Mouse (Mus musculus) heart, adult 11 months (tissue): ENCODE measurements around the gene Cenpa.
A peak's percentile ranks its signal among the peaks of the same experiment; 100 is the strongest.

ENCODE experiments used
- DNase-seq: peaks from one replicate; pipeline ENCODE4 v3.0.0; 2022

Cenpa gene

DNA sequence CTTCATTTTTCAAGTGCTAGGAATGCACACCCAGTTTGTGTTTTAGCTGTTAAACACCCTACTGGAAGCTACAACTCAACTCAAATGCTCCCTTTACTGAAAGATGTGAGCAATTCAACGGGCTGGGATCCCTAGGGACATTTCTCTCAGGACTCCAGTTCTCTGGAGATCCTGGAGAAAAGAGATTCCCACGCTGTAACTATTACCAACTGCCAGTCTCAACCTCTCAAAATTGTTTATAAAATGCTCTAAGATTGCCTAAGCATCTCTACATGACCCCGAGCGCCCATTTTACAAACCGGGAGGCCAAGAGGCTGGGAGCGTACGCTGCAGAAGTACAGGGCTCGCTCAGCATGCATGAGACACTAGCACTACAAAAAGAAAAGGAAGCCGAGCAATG lies 19.2 kb upstream of the Cenpa start:
- DNase-seq: no peak

DNA sequence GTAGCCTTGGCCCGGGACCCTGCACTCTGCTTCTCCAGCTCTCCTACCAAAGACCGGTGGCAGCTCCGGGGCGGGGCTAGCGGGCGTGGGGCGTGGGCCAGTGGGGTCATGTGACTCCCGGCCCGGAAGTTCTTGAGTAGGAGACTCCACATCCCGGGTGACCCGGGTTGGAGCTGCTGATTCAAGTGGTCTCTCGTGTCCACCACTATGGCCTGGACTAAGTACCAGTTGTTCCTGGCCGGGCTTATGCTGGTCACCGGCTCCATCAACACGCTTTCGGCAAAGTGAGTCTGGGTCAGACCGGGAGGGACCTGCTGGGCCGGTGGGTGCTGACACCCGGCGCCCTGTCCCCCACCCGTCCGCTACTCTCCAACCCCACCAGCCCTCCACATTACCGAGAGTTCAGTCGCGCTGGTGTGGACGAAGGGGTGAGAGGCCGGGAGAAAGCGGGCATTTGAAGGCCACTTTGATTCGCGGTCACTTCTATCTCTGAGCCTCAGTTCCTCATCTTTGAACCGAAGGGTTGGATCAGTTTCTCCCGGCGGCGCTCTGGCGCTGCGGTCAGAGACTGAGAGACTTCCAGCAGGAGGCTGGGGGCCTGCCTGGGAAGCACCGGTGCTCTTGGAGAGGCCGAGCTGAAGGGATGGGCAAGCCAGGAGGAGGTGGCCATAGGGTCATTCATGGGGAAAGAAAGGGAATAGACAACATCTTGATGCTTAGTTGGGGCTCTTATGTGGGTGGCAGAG lies 18.6 kb upstream of the Cenpa start, which contains the start of gene Slc35f6:
Gene Slc35f6 (plus strand): TSS at position 119 of the 746 bp plus-strand sequence.
- peak; percentile 100 for DNase-seq

DNA sequence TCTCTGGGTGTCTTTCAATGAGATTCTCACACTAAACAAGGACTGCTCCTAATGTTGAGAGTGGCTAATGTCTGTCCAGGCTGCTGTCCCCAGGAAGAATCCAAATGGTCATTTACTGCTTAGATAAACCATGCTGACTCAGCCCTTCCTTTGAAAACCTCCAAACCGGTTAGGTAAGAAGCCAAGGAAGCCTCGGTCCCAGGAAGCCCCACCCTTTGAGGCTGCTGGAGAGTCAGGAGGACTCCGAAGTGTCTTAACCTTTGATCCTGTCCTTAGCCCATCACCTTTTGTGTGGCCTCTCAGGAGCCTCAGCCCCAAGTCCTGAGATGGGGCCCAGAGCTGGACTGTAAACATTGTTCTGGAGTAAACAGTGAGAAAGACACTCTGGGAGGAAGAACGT lies 17.0 kb upstream of the Cenpa start:
- no peak for DNase-seq

DNA sequence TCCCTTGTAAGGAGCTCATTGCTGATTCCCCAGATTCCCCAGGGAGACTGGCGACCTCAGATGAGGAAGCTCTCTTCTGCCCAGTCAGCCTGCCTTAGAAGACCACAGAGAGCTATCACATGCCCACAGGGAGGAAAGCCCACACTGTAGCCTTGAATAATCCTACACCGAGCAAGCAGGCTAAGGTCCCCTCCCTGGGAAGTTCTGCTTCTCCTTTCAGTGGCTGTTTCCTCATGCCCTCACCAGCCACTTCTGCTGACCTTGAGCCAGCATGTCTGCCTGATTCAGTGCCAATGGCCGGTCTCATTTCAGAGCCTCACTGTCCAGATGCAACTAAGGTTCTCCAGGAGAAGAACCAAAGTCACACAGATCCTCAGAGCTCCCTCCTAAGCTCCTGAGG lies 15.8 kb upstream of the Cenpa start:
- DNase-seq: peak; percentile 98

DNA sequence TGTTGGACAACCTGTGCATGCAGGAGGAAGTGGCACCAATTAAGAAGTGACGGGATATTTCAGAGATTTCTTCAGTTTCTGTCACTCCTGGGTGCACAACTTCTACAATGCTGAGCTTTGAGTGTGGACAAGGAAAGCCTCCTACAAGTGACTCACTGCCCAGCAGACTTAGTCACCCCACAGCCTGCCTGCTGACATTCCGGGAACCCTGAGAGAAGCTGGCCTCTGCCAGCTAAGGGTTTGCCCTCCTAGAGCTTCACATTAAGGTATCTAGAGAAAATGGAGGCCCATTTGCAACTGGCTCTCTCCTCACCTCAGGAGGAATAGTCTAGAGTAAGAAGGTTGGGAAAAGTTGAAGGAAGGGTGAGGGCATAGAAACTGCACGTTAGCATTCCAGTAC lies 15.0 kb upstream of the Cenpa start:
- peak; percentile 88 for DNase-seq

DNA sequence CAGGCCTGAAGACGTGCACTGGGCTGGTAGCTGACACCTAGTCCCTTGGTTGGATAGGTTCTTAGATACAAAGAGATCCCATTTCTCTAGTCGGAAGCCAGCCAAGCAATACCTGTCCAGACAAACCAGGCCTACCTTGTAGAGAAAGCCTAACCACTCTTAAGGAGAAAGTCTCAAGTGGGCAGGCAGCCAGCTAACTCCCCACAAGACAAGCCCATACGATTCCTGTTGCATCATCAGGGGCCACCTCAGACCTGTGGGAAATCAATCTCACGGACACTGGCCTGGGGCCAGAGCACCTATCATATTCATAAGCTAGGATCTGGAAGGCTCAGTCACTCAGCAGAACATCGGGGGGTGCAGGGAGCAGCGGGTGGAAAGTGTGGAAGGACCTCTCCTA lies 13.3 kb upstream of the Cenpa start:
- DNase-seq: peak; percentile 90

DNA sequence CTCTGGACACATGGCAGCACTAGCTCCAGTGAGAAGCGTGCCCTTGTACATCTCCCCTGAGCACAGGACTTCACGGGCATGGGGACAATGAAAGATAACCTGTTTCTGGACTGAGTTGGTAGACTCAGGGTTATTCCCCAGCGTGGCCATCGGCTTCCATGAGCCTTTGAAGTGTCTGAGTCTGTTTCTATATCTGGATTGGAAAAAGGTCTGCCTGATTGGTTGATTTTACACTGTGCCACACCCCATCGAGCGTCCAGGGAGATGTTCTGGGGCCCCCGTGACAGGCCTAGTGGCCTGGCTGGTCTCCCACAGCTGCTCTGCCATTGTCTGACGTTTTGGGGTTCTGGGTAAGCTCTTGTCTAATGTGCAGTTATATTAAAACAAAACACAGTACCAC lies 11.5 kb upstream of the Cenpa start:
- DNase-seq: peak; percentile 90

DNA sequence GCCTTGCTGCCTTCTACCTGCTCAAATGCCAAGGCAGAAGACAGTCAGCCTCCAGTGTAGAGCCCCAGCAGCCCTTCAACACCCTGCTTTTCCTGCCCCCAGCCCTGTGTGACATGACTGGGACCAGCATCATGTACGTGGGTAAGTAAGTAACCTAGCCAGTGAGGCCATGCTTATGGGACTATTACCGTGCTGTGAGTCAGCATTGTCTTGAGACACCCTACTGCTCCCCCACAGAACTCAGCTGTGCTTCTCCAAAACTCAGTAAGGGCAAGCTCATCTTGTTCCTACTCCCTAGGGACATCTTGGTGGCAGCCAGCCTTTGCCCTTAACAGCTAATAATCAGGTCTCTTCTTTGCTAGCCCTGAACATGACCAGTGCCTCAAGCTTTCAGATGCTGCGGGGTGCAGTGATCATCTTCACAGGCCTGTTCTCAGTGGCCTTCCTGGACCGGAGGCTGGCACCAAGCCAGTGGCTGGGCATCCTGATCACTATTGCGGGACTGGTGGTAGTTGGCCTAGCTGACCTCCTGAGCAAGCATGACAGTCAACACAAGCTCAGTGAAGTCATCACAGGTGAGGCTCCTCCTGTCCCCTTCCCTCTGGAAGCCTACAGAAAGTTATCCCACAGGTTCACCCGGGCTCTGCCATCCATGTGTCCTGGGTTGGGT lies 10.9 kb upstream of the Cenpa start:
- DNase-seq: peak; percentile 90

DNA sequence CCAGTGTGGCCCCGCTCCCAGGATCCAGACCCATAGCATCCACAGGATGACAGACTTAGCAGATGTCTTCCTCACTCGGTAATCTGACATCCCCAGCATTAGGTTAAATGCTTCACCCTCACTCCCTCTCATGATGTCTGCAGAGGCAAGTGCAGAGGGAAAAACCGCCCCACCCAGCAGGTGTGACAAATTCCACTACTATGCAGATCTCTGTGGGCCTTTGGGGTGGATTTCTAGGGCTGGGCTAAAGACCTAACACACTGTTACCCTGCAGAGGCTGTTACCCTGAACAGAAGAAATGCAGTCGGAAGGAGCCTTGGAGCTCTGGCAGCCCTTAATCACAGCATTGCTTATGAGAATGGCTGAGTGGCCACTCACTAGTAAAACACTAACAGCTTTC lies 7.5 kb upstream of the Cenpa start:
- peak; percentile 78 for DNase-seq

DNA sequence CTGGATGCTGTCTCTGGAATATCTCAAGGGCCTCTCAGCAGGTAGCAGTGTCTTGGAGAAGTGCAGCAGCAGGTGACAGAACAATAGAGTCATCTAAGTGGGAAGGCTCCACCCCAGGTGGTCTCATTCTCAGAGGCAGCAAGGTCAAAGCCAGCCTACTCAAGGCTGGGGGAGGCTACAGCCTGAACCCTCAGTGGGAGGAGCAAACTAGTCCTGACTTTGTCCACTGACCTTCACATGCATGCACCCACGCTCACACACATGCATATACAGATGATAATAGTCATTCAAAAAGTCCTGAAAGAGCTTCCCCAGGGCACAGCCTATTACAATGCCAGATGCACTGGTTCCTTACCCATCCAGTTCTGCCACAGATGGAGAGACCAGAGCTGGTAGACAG lies 6.3 kb upstream of the Cenpa start:
- DNase-seq: peak; percentile 88

DNA sequence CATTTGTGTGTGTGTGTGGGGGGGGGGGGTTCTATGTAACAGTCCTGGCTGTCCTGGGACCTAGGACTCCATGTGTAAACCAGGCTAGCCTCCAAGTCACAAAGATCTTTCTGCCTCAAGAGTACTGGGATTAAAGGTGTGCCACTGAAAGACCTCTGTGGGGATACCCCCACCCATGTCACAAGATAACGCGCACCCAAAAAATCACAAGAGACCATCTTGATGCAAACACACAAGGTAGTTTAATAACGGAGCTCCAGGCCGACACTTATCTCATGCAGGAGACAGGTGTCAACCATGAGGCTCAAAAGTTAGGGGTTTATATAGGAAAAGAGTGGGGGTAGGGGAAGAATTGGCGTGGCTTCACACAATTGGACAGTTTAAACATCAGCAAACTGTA lies 5.8 kb upstream of the Cenpa start:
- DNase-seq: peak; percentile 89

DNA sequence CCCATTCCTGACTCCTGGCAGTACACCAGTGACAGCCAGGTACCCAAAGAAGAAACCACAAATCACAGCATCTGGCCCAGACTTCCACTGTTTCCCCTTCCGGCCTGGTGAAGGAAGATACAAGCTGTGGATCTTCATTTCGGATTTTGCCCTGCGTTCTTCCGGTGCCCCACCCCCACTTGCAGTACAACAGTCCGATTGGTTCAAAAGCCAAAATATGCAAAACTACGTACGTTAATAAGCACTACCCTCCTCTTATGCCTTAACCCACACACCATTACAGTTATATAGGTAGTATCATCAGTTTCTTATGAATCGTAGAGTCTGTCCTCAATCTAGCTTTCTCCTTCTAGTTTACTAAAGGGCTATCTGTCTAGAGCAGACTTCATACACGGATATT lies 1.2 kb upstream of the Cenpa start:
- DNase-seq: no peak

DNA sequence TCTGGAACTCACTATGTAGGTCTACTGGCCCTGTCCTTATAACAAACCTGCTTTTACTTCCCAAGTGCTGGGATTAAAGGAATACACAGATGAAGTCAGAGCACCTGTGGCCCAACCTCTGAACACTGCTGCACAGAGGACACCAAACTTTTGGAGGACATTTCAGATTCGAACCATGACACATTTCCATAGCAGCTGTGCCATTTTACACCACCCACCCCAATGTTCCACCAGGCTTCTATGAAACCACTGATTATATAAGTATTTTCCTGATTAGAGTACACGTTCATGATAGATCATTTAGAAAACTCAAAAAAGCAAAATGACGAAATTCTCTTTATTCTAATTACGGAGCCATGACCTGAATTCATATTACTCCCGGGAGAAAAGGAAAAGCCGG lies 609 bp upstream of the Cenpa start:
- no peak for DNase-seq

DNA sequence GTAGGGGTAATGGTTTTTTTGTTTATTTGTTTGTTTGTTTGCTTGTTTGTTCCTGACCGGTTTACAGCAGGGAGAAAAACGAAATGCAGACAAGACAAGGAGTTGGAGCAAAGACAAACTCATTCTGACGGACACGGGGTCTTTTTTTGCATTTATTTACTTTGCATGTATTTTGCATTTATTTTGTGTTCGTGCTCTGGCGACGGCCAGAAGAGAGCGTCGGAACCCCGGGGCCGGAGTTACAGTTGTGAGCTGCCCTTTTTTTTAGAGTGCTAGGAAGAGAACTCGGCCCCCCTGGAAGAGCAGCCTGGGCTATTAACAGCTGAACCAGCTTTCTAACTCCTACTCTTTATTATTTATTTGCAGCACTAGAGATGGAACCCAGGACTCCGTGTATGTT lies 638 bp downstream of the Cenpa start:
- no peak for DNase-seq

DNA sequence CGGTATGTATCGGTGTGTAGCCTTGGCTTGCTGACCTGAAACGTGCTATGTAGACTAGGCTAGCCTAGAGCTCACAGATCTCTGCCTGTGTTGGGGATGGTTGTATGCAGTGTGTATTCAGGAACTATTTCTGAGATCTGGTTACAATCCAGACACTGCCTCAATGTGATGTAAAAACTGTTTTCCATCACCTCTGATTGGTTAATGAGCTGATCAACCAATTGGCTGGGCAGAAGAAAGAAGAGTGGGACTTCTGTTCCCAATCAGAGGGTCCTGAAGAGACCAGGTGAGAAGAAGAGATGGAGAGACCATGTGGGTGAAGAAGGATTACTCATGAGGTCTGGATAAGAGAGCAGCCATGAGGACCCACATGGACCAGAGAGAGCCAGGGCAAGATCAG lies 1.1 kb downstream of the Cenpa start:
- DNase-seq: no peak

DNA sequence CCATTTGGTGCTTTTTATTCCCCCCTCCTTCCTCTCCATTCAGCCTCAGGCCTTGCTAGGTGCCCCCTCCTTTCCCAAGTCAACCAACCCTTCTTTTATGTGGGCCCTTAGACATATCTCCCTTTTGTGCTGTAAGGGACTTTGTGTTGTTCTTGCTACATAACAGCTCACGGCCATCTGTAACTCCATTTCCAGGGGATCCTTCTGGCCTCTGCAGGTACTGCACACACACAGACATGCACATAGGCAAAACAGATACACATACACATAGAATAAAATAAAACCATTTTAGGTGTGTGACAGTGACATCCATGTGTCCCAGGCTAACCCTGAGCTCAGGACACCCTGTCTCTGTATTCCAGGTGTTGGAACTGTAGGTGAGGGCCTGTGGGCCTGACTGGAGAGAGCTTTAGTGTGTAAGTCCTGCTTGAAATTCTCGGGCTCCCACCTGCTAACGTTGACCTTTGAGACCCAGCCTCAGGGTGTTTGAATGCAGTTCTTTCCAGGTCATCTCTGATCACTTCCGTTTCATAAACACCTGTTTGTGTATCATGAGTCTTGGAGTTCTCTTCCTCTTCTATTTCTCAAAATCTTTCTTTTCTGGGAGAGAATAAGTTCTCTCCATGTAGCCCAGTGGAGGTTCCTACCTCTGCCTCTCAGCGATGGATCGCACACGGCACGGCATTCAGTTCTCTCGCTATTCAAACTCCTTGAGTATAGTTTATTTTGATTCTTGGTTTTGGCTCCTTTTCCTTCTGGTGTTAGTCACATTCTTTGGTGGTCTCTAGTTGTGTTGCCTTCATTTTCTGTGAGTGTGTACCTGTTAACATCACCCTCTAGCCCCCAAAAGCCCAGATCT lies 2.3 kb downstream of the Cenpa start:
- DNase-seq: no peak

DNA sequence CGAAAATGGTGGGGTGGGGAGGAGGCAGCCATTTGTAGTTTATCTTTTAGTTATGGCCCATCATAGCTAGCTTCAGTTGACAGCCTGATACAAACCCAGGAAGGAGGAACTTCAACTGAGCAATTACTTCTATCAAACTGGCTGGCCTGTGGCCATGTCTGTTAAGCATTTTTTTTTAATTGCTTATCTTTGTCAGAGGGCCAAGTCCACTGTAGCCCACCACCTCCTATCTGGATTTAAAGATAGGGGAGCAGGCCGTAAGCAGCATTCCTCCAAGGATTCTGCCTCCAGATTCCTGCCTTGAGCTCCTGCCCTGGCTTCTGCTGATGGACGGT lies 2.9 kb downstream of the Cenpa start:
- no peak for DNase-seq

DNA sequence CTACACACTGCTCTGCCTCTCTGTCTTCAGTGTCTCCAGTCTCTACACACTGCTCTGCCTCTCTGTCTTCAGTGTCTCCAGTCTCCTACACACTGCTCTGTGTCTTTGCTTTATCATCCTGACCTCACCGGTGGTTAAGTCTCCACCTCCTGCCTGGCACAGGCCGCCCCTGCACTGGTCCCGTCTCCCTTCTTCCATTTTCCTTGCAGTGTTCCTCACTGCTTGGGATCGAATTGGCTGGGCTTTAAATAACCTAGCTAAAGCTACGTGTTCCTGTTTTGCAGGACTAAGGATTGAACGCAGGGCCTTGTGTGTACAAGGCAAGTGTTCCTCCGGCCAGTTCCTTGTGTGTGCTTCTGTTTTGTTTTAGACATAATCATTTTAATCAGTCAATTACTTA lies 3.5 kb downstream of the Cenpa start:
- peak; percentile 84 for DNase-seq

DNA sequence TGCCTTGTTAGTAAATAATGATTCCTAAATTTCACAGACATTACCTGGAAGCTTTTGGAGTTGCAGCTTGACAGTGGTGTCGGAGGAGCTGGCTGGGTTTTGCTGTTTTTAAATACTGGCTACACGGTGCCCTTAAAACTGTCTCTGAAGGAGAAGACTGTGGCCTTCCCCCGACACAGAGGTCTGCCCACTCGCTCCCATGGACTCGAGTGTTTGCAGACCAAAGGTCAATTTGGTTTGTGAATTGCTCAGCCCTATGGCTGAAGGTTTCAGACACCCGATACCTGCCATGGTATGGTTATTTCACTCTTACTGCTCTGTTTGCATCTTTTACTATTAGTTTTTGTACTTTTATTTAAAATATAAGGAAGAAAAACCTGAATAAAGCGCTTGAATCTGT lies 7.4 kb downstream of the Cenpa start:
- DNase-seq: peak; percentile 67

DNA sequence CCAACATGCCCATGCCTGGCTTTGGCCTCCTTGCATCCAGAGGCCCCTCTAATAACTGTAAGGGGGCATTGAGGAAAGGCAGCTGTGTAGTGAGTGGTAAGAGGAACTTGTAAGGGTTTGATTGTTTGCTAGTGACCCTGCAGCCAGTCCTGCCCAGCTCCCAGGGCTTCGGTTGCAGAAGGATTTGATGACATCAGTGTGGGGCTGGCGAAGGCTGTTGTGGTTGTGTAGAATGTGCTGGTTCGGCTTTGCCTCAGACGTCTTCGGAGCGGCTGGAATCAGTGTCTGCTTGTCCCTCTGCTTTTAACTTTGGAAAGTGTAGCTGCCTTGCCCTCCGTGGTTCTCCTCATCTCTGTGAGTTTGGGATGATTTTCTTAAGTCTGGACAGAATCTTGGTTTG lies 10.2 kb downstream of the Cenpa start:
- DNase-seq: peak; percentile 84

DNA sequence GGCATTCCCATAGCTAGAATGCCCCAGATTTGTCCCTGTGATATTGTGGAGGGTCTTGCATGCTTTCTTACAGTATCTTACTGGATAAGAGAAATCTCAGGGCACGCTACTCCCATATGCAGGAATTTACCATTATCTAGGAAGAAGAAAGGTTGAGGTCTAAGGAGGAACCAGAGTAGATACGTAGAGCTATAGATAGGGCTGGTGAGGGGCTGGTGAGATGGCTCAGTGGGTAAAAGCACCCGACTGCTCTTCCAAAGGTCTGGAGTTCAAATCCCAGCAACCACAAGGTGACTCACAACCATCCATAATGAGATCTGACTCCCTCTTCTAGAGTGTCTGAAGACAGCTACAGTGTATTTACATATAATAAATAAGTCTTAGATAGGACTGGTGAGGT lies 11.5 kb downstream of the Cenpa start:
- peak; percentile 71 for DNase-seq

DNA sequence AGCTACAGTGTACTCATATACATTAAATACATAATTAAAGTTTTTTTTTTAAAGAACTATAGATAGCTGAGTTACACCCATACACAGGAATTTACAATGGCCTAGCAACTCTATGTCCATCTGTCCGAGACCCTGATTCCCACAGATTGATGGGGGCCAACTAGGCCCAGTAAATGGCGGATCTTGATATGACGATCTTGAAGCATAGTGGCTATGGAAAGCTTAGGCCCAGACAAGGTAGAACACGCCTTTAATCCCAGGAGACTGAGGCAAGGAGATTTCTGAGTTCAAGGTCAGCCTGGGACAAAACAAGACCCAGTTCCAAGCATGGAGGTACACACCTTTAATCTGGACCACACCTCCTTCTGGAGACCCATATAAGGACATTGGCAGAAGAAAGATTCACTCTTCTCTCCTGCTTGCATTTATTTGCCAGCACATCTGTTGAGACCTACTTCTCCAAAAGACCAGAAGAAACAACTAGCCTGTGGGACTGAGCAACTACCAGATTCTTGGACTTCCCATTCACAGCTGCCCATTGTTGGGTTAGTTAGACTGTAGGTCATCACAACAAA lies 12.2 kb downstream of the Cenpa start:
- DNase-seq: peak; percentile 79

DNA sequence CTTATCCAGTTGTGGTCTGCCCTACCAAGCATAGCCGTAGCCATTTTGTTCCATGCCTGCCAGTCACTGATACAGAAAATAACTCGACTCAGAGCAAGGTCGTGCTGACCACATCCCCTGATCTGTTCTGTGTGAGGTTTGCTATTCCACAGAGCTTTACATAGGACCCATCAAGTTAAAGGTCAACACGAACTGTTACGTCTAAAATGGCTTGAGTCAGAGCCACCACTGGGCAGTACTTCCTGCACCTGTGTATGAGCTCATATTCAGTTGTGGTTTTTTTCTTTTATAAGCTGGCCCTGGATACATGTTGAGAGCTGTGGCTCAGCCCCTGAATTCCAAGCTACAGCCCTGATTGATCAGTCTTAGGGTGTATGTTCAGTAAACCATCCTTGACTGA lies 13.0 kb downstream of the Cenpa start:
- DNase-seq: peak; percentile 42

DNA sequence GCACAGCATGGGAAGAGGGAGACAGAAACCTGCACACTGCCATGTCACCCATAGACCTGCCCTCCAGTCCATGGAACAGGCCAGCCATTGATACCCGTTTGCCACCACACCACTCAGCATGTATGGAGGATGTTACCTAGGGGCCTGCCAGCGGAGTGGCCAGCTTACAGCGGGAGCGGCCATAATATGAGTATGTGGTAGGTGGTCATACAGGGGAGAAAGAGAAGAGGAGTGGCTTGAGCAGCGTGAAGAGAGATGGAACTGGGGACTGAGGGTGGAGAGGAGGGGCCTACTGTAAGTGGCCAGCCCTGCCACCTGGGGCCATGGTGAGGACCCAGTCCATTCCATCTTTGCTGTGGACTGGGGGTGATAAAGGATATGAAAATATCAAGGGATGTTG lies 15.4 kb downstream of the Cenpa start:
- peak; percentile 71 for DNase-seq
